In genomic region chr1:178342063-178342462, GRCm38 (mm10) we compare ENCODE assay signal across 27 mouse cellular contexts.
"Had no signal": no experiment of that assay in that cellular context is flagged by ENCODE, and none has a peak within 500 bp of the region (broad histone marks: within the 10 kb centered on the region; RNA-seq: fewer than 3 reads in every experiment).

No protein-coding gene starts in this region.

- H3K4me2 ChIP-seq: heart, embryonic 12.5 days; hindbrain, embryonic 13.5 days; hindbrain, embryonic 15.5 days; kidney, embryonic 15.5 days; limb, embryonic 13.5 days; limb, embryonic 15.5 days; liver, embryonic 11.5 days; liver, embryonic 13.5 days; liver, embryonic 15.5 days had no signal

- H3K9me3 ChIP-seq: heart, embryonic 10.5 days; hindbrain, embryonic 10.5 days; hindbrain, embryonic 13.5 days; hindbrain, embryonic 15.5 days; kidney, embryonic 15.5 days; limb, embryonic 13.5 days; limb, embryonic 15.5 days; liver, embryonic 13.5 days; liver, embryonic 15.5 days had no signal

- H3K27ac ChIP-seq: heart, adult 2 months; heart, embryonic 10.5 days; hindbrain, embryonic 10.5 days; hindbrain, embryonic 13.5 days; hindbrain, embryonic 15.5 days; hindbrain, postnatal 0 days; kidney, embryonic 15.5 days; kidney, postnatal 0 days; layer of hippocampus, adult 2 months; left cerebral cortex, adult 2 months; limb, embryonic 13.5 days; limb, embryonic 15.5 days; liver, embryonic 13.5 days; liver, embryonic 15.5 days had no signal

- ATAC-seq: hindbrain, postnatal 0 days; intestine, embryonic 16.5 days had no signal

- H3K36me3 ChIP-seq: heart, embryonic 10.5 days; heart, embryonic 12.5 days; hindbrain, embryonic 10.5 days; hindbrain, embryonic 13.5 days; hindbrain, embryonic 15.5 days; kidney, embryonic 15.5 days; limb, embryonic 13.5 days; limb, embryonic 15.5 days; liver, embryonic 13.5 days; liver, embryonic 15.5 days had no signal

- H3K9ac ChIP-seq: heart, embryonic 12.5 days; hindbrain, embryonic 13.5 days; hindbrain, embryonic 15.5 days; kidney, embryonic 15.5 days; limb, embryonic 13.5 days; limb, embryonic 15.5 days; liver, embryonic 13.5 days; liver, embryonic 15.5 days had no signal

- DNase-seq: gastrocnemius, postnatal 14 days; gastrocnemius, postnatal 36 days; heart, adult 2 months; heart, postnatal 10 days; heart, postnatal 4 days; kidney, adult 11 months; kidney, adult 2 months; kidney, adult 9 months; kidney, postnatal 14 days; kidney, postnatal 4 days; left cerebral cortex, postnatal 4 days; liver, embryonic 13.5 days had no signal

- H3K4me1 ChIP-seq: limb, embryonic 13.5 days had no signal

- H3K27me3 ChIP-seq: heart, embryonic 12.5 days; hindbrain, embryonic 13.5 days; hindbrain, embryonic 15.5 days; kidney, embryonic 15.5 days; limb, embryonic 13.5 days; limb, embryonic 15.5 days; liver, embryonic 13.5 days; liver, embryonic 15.5 days had no signal

- H3K4me3 ChIP-seq: heart, adult 2 months; heart, embryonic 10.5 days; heart, embryonic 12.5 days; hindbrain, embryonic 10.5 days; hindbrain, embryonic 13.5 days; hindbrain, embryonic 15.5 days; kidney, embryonic 15.5 days; layer of hippocampus, adult 2 months; left cerebral cortex, adult 2 months; limb, embryonic 13.5 days; limb, embryonic 15.5 days; liver, embryonic 13.5 days; liver, embryonic 15.5 days had no signal
